ENCODE assay signal across 8 mouse cellular contexts in genomic region chr3:122619931-122620284, GRCm38 (mm10). TPM values are rescaled to one million over a fixed set of nuclear protein-coding genes. Genes with fewer than 3 reads are reported as not detected.
DNase-seq lines count a peak whose midpoint lies in the region; ATAC-seq and TF ChIP-seq lines count a peak whose summit lies in the region.

No protein-coding gene starts in this region.

- peaks cover 4% of the 10 kb centered on the region; the same call in 1 of the 2 replicates for H3K4me1 ChIP-seq in embryonic fibroblast, embryonic 13.5 days (ENCODE audit: control insufficient read depth, insufficient read depth, low read length)
- peaks cover 39% of the 10 kb centered on the region for H3K4me1 ChIP-seq in kidney, embryonic 15.5 days
- H3K4me1 ChIP-seq in midbrain, postnatal 0 days (ENCODE audit: insufficient read depth, low read length) = 0 out of 2 replicates have a peak, but pooled peaks cover 2% of the 10 kb centered on the region

- H3K36me3 ChIP-seq in kidney, embryonic 15.5 days = no peaks in the 10 kb centered on the region
- H3K36me3 ChIP-seq in midbrain, postnatal 0 days (ENCODE audit: insufficient read depth, low read length) = no peaks in the 10 kb centered on the region

- TF ChIP-seq CTCF in embryonic fibroblast, embryonic 13.5 days (IDR thresholded peaks at IDR 0.05; ENCODE audit: borderline replicate concordance, insufficient read depth, low read length) = no peak
- TF ChIP-seq CTCF in midbrain, postnatal 0 days (IDR thresholded peaks at IDR 0.05) = no peak

- peak; percentile 59 for ATAC-seq in kidney, embryonic 15.5 days (replicated peaks; ENCODE audit: low FRiP score)
- peak; percentile 83 for ATAC-seq in midbrain, postnatal 0 days (ENCODE audit: low FRiP score)

- DNase-seq in embryo, embryonic 10 days (ENCODE audit: low spot score) = peak; percentile 47
- no peak for DNase-seq in embryo, embryonic 9.5 days (ENCODE audit: extremely low spot score)
- peak; percentile 65 for DNase-seq in 3134 (ENCODE audit: extremely low read depth, insufficient read length, low spot score)
- no peak for DNase-seq in midbrain, postnatal 0 days (ENCODE audit: low spot score)
- no peak for DNase-seq in cerebellum, adult 11 months
- no peak for DNase-seq in c-Kit-positive CD71-positive TER-119-positive erythroid progenitor cells, embryonic 14.5 days (ENCODE audit: low spot score)

- peak overlapping the region; percentile 97 for H3K9ac ChIP-seq in kidney, embryonic 15.5 days
- peak overlapping the region; percentile 100 for H3K9ac ChIP-seq in midbrain, postnatal 0 days (replicated peaks; ENCODE audit: low read length, poor library complexity, severe bottlenecking)

- H3K4me3 ChIP-seq in embryonic fibroblast, embryonic 13.5 days (ENCODE audit: insufficient read depth, low read length) = peak overlapping the region; percentile 70
- peak overlapping the region; percentile 97 for H3K4me3 ChIP-seq in kidney, embryonic 15.5 days (replicated peaks)
- peak overlapping the region; percentile 99 for H3K4me3 ChIP-seq in midbrain, postnatal 0 days (ENCODE audit: low read depth, low read length)

- H3K9me3 ChIP-seq in kidney, embryonic 15.5 days (replicated peaks) = no peaks in the 10 kb centered on the region
- H3K9me3 ChIP-seq in midbrain, postnatal 0 days (ENCODE audit: low read length) = no peaks in the 10 kb centered on the region

- H3K27me3 ChIP-seq in kidney, embryonic 15.5 days = no peaks in the 10 kb centered on the region
- H3K27me3 ChIP-seq in midbrain, postnatal 0 days (ENCODE audit: insufficient read depth, low read length) = no peaks in the 10 kb centered on the region

- no peak overlapping the region for H3K27ac ChIP-seq in embryonic fibroblast, embryonic 13.5 days (ENCODE audit: insufficient read depth, low read length)
- peak overlapping the region; percentile 98 for H3K27ac ChIP-seq in kidney, embryonic 15.5 days
- H3K27ac ChIP-seq in midbrain, postnatal 0 days (ENCODE audit: low read depth, low read length) = peak overlapping the region; percentile 99

- TF ChIP-seq POLR2A in embryonic fibroblast, embryonic 13.5 days (IDR thresholded peaks at IDR 0.05; ENCODE audit: low read depth, low read length) = no peak

- under 1% methylated on average over 20 of the region's 20 CpGs for WGBS in kidney, embryonic 15.5 days
- WGBS in midbrain, postnatal 0 days = 0% methylated on average over 20 of the region's 20 CpGs

- H3K4me2 ChIP-seq in kidney, embryonic 15.5 days = peak overlapping the region; percentile 88
- H3K4me2 ChIP-seq in midbrain, postnatal 0 days (ENCODE audit: low read depth, low read length, poor library complexity, severe bottlenecking) = peak overlapping the region; percentile 80

RNA-seq across cellular contexts. Expression of gene Fnbp1l, which starts 0.4 kb away (rescaled TPM):
- polyA plus RNA-seq in embryonic fibroblast, embryonic 13.5 days (2011; ENCODE audit: insufficient read length, low read depth, missing spikeins) = 42.6 and 65.4 TPM in 2 replicates
- 46.7 and 53.7 TPM in 2 replicates for polyA plus RNA-seq in kidney, embryonic 15.5 days (2015; fragmentation: Nextera tagmentation; extraction: Ambion mirVana)
- 135 and 179 TPM in 2 replicates for total RNA-seq in midbrain, postnatal 0 days (2014; rRNA removed)
- polyA plus RNA-seq in midbrain, postnatal 0 days (2015; fragmentation: Nextera tagmentation; extraction: Ambion mirVana) = 182 and 209 TPM in 2 replicates

Comparison
In these comparisons a context has a peak if more than half of its experiments do, and no peak if none do; other contexts are left out.
1. DNase-seq: peak in embryo, embryonic 10 days (single experiment) and 3134 (single experiment); none in embryo, embryonic 9.5 days (single experiment), midbrain, postnatal 0 days (single experiment), cerebellum, adult 11 months (single experiment) and c-Kit-positive CD71-positive TER-119-positive erythroid progenitor cells, embryonic 14.5 days (single experiment).
2. Peak in every context shown above with its lines, with median percentiles within 50 percentile points of each other: H3K4me3 ChIP-seq.